Mouse (Mus musculus) adrenal gland, adult 18-20 months (tissue): ENCODE data around the gene Tenm4. TPM values are rescaled to one million over a fixed set of nuclear protein-coding genes. Genes with fewer than 3 reads are reported as not detected.

Source experiments
- DNase-seq, 2 experiments: peaks; one replicate each; pipeline ENCODE4 v3.0.0; 2021 to 2022; ENCODE audit warnings: low spot score in 2 of 2
- total RNA-seq, 2 experiments: library from RNA; stranded (reverse); gene quantifications; 1 replicate in 1 of 2; 2 replicates in 1 of 2; pipeline ENCODE4 v1.2.3; 2021

Gene Tenm4
- total RNA-seq, 2 experiments from 2014 or later: 11.8 to 27.2 TPM

- no peak for DNase-seq
Measured at GRCm38 (mm10) chr7:96666366-96666896, 495.4 kb downstream of the Tenm4 start.

GRCm38 (mm10) chr7:96667688-96668087 is 496.6 kb downstream of the Tenm4 start:
- no peak for DNase-seq

GRCm38 (mm10) chr7:96670095-96670494 is 499.0 kb downstream of the Tenm4 start:
- DNase-seq: no peak

DNA sequence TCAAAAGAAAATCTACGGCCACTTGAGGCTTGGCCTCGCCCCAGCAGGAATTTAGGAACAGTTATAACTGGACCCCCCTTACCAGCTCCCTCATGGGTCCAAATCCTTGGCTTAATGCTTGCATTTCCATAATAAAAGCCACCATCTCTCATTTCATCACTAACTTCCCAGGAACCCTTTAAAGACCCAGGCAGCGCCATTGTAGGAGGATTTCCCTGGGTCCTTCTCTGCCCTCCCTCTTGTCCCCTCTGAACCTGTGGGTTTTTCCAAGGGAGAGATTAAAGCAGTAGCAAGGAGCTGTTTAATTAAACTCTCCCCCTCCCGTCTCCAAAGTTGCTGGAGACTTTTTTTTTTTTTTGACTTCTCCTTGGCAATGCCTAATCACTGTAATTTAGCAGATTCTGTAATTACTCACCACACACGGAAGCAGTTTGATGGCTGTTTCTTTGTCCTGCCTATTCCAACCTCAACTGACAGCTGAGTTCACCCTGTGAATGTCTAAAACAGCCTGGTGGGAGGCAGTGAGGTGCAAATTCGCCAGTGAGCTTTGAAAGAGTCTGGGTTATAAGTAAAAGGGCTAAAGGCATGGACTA is 501.4 kb downstream of the Tenm4 start:
- no peak for DNase-seq

DNA sequence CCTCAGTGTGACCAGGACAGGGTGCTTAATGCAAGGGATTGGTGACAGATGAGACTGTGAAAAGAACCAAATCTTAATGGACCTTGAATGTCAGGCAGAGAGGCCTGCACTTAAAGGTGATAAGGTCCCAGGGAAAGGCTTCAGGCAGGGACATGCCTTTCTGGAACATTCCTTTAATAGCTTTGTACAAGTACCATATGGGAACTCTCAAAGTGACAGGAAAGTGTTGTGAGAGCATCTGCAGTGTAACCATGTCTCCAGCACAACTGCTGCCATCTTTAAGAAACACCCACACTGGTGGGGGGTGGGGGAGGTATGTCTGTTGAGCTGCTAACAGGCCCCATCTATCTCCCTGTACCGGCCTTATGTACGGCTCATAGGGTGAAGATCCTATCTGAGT is 506.0 kb downstream of the Tenm4 start:
- no peak for DNase-seq

DNA sequence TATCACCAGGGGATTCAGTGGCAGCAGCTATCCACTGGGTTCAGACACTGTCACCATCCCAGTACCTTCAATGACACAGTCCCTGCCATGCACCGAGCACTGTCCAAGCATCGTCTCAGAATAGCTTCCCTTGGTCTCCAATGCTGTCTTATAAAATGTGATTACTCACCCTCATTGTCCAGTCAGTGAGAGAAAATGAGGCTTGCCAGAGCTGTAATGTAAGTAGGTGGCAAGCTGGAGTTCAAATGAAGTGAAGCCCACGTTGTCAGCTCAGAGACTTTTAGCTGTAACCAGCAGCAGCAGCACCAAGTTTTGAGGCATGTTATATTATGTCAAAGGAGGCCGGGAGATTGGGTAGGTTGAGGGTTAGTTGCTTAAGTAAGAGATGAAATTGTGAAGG is 507.2 kb downstream of the Tenm4 start:
- DNase-seq: no peak

GRCm38 (mm10) chr7:96679746-96680145 is 508.7 kb downstream of the Tenm4 start:
- DNase-seq: no peak

DNA sequence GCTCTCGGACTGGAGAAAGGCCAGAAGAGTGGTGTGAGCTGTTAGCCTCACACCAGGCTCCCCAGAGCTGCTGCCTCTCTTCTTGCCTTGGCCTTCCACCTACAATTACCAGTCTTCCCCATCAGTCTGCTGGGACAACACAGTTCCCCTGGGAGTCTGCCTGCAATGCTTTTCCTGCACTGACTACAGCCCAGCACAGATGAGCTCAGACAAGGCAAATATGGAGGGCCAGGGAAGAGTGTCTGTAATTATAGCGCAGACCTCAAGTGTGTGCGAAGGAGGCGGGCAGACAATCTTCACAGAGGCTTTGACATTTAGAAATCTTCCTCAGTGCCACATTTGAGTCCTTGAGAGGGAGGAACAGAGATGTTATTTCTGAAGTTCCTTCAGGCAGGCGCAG is 509.4 kb downstream of the Tenm4 start:
- no peak for DNase-seq

DNA sequence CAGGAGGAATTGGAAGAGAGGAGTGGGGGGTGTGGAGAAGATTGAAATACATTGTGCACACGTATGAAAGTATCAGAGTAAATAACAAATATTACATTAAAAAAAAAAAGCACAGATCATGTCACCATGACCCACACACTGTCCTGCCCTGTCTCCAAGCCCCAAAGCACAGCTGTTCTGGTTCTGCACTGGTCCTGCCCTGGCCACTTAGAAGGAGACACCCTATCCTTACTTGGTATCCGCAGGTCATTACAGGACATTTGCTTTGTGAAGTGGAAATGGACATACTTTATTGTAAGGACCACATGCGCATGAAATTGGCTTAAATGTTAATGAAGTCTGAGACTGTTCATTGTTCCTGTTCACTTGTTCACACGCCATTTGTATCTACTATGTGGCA is 510.8 kb downstream of the Tenm4 start:
- DNase-seq: no peak

GRCm38 (mm10) chr7:96688141-96688540 is 517.1 kb downstream of the Tenm4 start:
- DNase-seq: no peak

DNA sequence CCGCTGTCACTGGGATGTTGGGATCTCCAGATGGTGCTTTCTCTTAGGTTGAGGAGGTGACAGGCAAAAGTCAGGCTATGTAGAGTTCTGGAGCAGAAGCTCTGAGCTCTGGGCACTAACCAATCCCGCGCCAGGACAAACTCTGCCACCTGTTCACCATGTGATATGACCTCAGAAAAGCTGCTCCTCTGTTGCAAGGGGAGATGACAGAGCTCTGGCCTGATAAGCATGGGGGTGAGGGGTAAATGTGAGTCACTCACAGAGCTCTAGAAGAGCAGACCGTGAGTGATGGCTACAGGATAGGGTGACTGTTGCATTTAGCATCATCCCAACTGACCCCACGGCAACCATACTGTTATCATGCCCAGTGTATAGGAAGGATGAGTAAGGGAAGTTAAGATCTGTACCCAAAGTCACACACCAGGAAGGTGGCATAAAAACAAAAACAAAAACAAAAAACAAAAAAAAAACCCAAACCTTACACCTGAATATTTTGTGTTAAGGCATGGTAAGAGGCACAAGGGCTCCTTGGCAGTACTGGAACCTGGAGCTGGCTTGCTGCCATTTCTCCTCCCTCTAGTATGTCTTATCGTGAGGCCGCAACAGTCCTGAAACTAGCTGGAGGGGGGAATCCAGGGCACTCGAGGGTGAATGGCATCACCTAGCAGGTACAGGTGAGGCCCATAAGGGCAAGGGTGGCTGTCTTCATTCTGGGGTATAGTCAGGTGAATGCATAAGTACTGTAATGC is 530.2 kb downstream of the Tenm4 start:
- no peak for DNase-seq

DNA sequence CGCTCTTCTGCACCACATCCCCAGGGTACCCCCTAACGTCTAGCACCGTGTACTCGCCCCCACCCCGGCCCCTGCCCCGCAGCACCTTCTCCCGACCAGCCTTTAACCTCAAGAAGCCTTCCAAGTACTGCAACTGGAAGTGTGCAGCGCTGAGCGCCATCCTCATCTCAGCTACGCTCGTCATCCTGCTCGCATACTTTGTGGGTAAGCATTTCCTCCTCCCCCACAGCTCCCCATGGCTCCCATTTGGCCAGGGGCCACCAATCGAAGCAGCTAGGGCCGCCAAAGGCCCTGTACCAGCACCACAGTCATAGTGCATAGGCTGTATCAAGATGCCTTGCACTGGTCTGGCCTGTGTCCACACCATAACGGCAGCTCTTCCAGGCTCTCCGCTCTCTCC is 532.9 kb downstream of the Tenm4 start:
- DNase-seq: no peak

DNA sequence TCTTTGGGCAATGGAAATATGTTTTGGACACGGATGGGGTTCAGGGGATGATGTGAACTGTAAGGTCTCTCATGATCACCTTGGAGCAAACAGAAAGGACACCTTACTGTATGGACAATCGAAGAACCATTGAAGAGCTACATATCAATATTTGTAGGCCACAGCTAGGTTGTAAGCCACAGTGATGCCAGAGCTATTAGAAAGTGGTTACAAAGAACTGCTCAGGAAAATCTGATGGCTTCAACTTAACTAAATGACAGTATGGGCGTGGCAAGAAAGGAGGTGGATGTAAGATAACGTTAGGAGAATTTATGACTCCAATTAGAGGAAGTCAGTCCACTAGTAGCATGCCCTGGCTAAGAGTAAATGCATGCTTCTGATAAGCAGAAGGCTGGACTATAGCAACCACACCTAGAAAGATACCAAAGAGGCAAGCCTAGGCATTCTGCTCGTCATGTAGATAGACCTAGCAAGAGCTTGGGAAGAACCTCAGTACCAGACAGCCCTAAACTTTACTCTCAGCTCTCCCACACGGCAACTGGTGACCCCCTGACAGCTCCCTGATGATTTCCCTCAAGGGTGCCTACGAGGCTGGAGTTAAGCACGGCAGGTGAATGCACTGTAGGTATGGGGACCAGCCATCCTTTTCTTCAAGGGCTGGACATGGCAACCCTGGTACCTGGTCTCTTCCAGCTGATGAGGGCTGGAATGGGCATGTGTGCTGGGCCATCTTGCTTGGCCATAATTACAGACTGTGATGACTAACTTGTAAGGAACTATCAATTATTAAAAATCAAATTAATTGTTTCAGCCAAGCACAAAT is 534.5 kb downstream of the Tenm4 start:
- no peak for DNase-seq

DNA sequence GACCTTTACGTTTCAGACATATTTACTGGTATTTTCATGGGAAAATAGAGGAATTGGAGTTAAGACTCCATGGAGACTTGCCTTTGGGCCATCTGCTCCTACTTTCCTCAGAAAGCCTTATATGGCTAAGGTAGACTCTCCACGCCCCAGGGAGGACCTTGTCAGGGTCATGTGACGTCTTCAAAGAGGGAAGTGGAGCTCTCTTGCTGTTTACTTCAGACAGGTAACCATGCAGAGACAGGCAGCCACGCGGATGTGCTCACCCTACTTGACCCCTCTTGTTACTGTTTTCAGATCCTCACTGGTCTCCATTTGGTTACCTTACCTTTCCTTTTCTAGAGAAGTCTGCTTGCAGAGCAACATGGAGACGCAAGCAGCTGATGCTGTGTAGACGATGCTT is 535.5 kb downstream of the Tenm4 start:
- no peak for DNase-seq

DNA sequence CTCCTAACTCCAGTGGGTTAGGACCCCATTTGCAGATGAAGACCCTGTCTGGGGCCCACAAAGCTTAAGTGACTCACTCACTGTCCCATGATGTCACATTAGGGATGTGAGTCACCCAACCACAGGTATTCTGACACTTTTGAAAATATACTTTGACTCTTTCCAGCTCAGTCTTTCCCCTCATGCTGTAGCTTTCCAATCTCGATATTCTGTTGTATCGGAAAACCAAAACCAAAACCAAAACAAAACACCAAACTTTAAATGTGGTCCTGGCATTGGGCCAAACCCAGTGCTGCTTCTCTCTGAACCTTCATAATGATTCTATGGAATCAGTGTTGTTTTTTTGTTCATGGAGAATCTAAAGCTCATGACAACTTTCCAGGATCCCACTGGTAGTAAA is 536.1 kb downstream of the Tenm4 start:
- no peak for DNase-seq

DNA sequence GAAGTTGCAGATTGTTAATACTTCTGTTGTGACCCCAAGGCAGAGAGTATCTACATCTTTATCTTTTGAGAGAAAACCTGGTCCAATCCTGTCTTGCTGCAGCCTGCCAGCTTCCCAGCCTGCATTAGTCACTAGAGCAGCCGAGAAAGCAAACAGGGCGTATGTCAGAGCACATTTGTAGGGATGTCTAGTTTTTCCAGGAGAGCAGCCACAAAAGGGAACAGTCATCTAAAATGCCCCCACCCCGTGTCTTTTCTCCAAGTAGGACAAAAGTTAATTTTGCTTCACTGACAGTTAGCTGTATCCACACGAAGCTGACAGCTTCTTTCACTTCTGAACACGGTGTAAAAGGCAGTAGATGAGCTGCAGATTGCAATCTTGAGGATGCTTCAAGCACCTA is 537.0 kb downstream of the Tenm4 start:
- no peak for DNase-seq

- peak in 1 of 2 experiments; percentile 33 for DNase-seq
Measured at GRCm38 (mm10) chr7:96708561-96708960, 537.5 kb downstream of the Tenm4 start.

GRCm38 (mm10) chr7:96708968-96709367 is 537.9 kb downstream of the Tenm4 start:
- DNase-seq: no peak

DNA sequence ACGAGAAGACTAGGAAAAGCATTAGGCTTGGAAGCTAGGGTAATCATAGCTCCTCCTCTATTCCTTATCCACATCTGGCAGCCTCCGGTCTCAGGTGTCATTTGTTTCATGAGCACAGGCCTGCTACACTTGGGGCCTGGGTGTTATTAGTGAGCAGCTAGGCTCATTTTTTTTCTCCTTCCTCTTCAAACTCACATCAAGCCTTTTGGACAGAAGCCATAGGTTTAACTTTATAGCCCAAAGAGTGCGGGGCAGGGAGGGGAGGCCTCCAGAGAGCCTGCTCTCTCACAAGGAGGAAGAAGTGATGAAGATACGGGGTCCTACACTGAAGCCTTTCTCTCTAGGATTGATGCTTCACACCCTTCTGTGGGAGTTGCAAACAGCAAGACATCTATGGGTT is 538.8 kb downstream of the Tenm4 start:
- DNase-seq: no peak

DNA sequence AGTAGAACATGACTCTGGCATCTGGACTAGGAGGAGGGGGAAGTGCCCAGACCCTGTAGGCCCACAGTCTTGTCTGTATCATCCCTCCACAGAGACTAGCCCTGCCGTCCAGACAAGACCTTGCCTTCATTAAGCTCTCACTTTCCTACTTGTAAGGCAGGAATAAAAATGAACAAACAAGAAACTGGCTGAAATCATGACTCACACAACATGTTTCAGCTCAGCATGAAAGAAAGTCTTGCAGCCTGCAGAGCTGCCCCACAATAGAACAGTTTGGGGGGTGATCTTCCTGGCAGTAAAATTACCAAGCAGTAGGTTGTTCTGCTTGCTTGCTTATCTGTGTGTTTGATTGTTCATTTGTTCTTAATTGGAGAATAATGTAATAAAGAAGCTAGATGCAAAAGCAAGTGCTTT is 539.6 kb downstream of the Tenm4 start:
- no peak for DNase-seq

GRCm38 (mm10) chr7:96712876-96713275 is 541.8 kb downstream of the Tenm4 start:
- no peak for DNase-seq

DNA sequence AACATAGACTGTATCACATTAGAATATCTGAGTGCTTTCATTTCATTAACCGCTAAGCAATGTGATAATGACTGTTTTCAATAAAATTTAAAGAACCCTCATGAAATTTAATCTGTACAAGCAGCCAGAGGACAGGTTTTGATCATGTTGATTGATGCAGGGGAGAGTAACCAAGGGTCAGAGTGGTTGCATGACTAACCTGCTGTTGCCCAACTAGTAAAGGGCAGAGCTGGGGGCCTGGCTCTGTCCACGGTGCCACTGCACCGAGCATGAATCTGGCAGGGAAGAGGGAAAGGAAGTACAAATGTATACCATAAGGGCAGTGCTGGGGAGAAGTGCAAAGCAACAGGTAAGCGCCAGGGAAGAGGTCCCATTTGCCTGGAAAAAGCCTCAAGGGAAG is 545.9 kb downstream of the Tenm4 start:
- no peak for DNase-seq
